Mouse (Mus musculus) frontal cortex, adult 2 months (tissue): ENCODE measurements at regions not wholly inside any gene's neighbourhood (a gene's known extent, or its start where the extent isn't known, plus 50 kb on each side); places are given as distances from the start of the nearest gene placed in this dataset.

Experiments
- DNase-seq, 2 experiments: peaks; one replicate each; pipeline ENCODE4 v3.0.0; 2022; ENCODE audit warnings: low spot score in 1 of 2; ENCODE audit errors: extremely low spot score in 1 of 2

- DNase-seq = no peak
Measured at GRCm38 (mm10) chr16:9230178-9230577, 400.3 kb downstream of the 1810013L24Rik start.

GRCm38 (mm10) chr16:9242099-9242498 lies 412.2 kb downstream of the 1810013L24Rik start:
- no peak for DNase-seq

DNA sequence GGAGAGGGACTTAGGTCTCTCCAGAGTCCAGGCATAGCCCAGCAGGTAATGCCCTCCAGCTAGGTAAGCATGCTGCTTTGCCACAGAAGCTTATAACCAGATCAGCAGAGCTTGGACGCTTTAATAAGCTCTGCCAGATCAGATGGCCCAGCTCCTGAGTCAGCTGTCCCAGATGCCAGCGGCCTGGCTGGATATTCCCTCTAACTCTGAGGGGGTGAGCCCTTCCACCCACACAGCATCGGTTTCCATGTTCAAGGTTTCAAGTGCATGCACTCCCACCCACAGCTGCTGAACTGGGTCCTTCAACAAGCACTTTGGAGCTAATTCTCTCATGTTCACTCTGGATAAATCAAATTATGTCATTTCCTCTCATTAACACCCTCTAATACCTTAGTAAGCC lies 417.3 kb downstream of the 1810013L24Rik start:
- peak in 1 of 2 experiments; percentile 13 for DNase-seq

- no peak for DNase-seq
Measured at GRCm38 (mm10) chr16:9253054-9253453, 423.2 kb downstream of the 1810013L24Rik start.

DNA sequence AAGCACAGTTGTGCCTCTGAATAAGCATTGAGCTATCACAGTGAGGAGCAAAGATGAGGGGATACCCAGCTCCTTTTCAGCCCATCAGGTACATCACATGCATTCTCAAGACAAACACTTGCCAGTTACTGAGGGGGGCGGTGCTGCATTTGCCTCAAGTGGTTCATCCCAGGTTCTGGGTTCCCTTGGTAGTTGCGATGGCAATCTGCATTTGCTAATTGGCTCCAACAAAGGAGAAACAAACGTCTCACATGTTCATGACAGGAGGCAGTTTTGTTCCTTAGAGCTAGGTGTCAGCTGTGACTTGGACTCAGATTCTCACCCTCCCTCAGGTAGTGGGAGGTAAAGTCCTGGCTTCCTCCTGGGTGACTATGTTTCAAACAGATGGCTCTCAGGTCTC lies 425.5 kb downstream of the 1810013L24Rik start:
- no peak for DNase-seq

GRCm38 (mm10) chr16:9260966-9261365 lies 431.1 kb downstream of the 1810013L24Rik start:
- DNase-seq = no peak

- no peak for DNase-seq
Measured at GRCm38 (mm10) chr16:9264554-9265145, 434.8 kb downstream of the 1810013L24Rik start.

DNA sequence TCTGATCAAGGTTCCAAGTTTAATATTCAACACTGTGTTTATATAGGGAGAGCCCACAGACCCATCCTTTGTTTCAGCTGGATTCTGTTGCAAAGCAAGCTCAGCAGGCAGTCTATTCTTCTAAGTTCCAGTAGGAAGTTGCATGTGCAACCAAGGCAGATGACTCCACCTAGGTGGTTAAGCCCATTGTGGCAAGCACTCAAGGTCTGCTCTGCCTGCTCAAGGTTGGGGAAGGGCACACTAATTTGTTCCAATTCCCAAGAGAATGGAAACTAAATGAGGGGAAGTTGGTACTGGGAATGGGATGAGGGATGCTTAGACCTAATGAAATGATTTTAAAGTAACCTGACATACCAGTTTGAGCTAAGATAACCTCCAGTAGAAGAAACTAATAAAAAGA lies 437.3 kb downstream of the 1810013L24Rik start:
- no peak for DNase-seq

GRCm38 (mm10) chr16:9270099-9270498 lies 440.2 kb downstream of the 1810013L24Rik start:
- no peak for DNase-seq

- DNase-seq = no peak
Measured at GRCm38 (mm10) chr16:9270671-9271070, 440.8 kb downstream of the 1810013L24Rik start.

DNA sequence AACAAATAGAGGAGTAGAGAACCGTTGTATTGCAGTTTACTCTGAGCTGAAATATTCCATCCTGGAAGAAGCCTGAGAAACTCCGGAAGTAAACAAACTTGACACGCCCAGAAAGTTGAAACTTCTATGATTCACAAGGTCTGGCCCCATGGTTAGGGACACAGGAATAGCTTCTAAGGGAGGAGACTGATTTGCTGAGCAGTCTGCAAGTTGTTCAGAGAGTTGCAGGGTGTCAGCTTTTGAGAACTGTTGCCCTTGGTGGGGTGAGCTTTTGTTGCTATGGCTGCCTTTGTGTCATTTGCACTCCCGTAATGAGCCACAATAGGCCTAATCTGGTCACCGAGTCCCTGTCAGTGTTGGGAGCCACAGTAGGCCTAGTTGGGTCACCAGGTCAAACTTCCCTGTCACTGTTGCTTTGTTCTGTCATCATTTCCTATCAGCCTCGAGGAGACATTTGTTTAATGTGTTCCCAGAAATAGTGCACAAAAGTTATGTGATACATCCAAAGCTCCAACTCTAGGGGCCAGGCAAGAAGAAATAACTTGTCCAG lies 443.9 kb downstream of the 1810013L24Rik start:
- no peak for DNase-seq

DNA sequence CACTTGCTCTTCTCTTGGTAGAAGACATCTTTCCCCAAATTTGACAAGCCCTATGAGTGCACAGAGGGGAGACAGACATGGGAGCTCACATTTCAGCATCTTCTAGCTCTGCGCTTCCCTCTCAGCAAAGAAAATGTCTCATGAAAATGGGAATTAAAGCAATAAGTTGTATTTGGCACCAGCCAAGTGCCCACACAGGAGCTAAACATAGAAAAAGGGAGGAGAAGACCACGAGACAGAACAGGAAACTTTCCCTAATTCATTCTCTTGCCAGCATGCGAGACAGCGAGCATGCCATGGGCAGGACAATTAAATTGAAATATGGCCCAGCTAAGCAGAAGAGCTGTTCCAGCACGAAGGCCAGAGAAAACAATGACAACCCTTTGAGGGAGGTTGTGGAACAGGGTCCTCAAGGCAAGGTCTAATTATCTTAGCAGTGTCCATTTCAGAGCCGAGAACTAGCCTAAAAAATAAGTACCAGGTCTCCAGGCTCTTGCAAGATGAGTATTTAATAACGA lies 444.7 kb downstream of the 1810013L24Rik start:
- peak; percentile 20 to 45 for DNase-seq

DNA sequence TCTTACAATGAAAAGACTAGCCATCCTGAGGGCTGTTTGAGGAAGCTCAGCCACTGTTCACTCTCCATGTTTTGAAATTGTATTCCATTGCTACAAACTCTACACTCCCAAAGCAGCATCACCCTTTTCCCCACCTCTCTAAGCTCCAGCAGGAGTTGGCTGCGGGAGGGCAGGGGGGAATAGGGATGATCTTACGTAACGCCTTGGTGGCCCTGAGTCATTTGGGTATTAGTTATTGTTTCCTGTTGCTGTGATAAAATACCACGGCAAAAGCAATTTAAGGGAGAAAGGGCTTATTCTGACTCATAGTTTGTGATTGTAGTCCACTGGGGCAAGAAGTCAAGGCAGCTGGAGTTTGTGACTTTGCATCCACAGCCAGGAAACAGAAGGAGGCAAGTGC lies 445.5 kb downstream of the 1810013L24Rik start:
- DNase-seq = no peak

GRCm38 (mm10) chr16:9277064-9277463 lies 447.2 kb downstream of the 1810013L24Rik start:
- DNase-seq = no peak

- no peak for DNase-seq
Measured at GRCm38 (mm10) chr16:9279726-9280125, 449.8 kb downstream of the 1810013L24Rik start.

GRCm38 (mm10) chr16:9280431-9280830 lies 450.5 kb downstream of the 1810013L24Rik start:
- DNase-seq = no peak

GRCm38 (mm10) chr16:9280931-9281330 lies 451.0 kb downstream of the 1810013L24Rik start:
- peak; percentile 58 to 76 for DNase-seq

DNA sequence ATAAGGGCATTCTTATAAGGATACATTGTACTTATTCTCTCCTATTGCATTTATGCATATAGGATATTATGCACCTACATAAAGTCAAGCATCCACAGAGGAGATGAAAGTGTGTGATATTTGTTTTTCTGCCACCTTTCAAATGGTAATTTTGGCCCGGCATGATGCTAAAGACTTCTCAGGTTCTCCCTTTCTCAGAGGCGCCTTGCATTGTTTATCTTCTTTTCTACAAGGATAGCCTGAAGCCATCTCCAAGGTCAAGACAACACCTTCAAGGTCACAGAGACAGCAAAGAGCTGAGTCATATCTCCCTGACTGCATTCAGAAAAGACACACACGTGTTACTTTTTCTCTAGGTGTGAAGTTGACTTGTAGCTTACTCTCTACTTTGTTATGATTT lies 454.5 kb downstream of the 1810013L24Rik start:
- DNase-seq = no peak

DNA sequence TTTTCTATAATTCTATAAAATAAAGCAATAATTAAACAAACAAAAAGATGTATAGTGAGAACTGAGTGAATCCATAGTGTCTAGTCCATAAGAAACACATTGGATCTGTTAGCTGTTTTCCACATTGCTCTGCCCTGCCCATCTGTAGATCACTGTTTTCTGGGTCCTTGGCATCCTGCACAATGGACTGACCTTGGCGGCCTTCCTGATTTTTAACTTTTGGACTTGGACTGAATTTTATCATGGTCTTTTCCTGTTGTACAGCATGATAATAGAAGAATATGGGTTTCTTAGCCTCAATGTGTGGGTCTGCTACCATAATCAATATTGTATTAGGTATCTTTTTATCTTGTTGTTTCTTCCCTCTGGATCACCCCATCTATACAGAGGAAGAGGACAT lies 456.0 kb downstream of the 1810013L24Rik start:
- DNase-seq = no peak

DNA sequence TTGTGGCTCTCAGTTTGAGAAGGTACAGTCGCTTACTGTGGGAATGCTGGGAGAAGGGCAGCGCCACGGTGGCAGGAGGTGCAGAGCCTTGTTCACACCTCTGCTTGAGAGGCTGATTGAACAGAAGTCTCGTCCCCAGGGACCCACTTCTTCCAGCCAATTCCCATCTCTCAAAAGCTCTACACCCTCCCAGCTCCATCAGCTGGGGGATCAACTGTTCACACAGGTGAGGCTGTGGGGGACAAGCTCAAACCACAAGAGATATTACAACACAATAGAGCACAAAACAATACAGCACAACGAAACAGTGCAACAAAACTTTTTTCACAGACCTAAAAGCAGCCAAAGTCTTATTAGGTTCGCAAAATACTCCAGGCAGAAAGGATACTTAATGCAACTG lies 457.7 kb downstream of the 1810013L24Rik start:
- DNase-seq = no peak

DNA sequence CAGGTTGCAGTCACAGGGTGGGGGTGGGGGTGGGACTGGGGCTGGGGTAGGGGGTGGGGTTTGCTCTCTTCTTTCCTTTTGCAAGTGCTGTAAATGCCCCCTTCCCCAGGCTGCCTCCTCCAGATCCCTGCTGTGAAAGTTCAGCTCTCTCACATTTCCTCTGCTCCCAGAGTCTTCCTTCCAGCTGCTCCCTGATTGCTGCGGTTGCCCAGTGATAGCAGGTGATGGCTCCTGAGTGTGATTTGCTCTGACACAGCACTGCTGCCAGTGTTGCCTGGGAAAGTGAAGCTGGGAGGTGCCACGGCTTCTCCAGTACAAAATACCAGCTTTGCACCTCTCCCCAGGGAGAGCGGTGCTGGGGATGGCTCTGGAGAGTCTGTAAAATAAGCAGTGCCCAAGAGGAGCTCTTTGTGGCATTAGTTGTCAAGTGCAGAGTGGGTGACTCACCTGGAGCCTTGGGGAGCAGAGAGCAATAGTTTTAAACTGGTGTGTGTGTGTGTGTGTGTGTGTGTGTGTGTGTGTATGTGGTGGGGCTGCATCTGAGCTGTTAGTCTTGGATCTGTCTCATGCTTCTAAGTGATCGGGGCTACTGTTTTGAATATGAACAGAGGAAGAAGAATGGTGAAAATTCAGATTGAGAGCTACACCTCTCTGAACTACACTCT lies 461.6 kb downstream of the 1810013L24Rik start:
- DNase-seq = no peak

DNA sequence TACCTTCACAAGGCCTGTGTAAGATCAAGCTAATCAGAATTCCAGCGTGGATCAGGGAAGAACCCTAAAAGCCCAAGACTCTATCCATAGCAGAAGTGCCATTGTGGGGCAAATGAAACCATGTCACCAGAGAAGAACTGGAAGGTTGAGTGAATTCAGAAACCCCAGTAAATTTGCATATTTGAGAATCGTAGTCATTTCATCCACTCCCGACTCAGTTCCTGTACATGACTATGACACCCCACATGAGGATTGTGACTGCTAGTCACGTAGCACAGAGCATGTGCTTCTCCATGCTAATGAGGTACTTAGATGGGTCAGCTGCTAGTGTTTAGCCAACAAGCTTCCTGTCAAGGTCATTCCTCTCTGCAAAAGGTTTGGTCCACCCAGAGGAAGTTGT lies 473.2 kb downstream of the 1810013L24Rik start:
- DNase-seq = no peak
